ENCODE assay signal across 8 mouse cellular contexts in genomic region chr11:64436412-64436727, GRCm38 (mm10). TPM values are rescaled to one million over a fixed set of nuclear protein-coding genes. Genes with fewer than 3 reads are reported as not detected.
A peak's percentile ranks its signal among the peaks of the same experiment; 100 is the strongest.
DNase-seq lines count a peak whose midpoint lies in the region; ATAC-seq and TF ChIP-seq lines count a peak whose summit lies in the region.

F930015N05Rik (minus strand) TSS chr11:64436653.

- no peaks in the 10 kb centered on the region for H3K9me3 ChIP-seq in neural tube, embryonic 11.5 days (ENCODE audit: control insufficient read depth, low read length)
- H3K9me3 ChIP-seq in limb, embryonic 11.5 days (ENCODE audit: control insufficient read depth, low read length) = no peaks in the 10 kb centered on the region

- peak within 1 kb of the TSS; percentile 62 for H3K4me3 ChIP-seq in neural tube, embryonic 11.5 days (ENCODE audit: low read depth, low read length)
- H3K4me3 ChIP-seq in limb, embryonic 11.5 days (ENCODE audit: low read depth, low read length) = peak within 1 kb of the TSS; percentile 70
- peak within 1 kb of the TSS; percentile 62 for H3K4me3 ChIP-seq in small intestine, adult 2 months (ENCODE audit: low read depth, low read length)

- 0 out of 2 replicates have a peak, but pooled peaks have one; percentile 4 for ATAC-seq in neural tube, embryonic 11.5 days (ENCODE audit: insufficient read depth, low FRiP score, low TSS enrichment)
- no peak; the same call in 1 of the 2 replicates for ATAC-seq in limb, embryonic 11.5 days (ENCODE audit: insufficient number of reproducible peaks, low FRiP score, low TSS enrichment, low read depth)

- H3K27me3 ChIP-seq in neural tube, embryonic 11.5 days (ENCODE audit: control insufficient read depth, insufficient read depth, low read length) = no peaks in the 10 kb centered on the region
- H3K27me3 ChIP-seq in limb, embryonic 11.5 days (ENCODE audit: control insufficient read depth, insufficient read depth, low read length) = 0 out of 2 replicates have a peak, but pooled peaks cover 2% of the 10 kb centered on the region
- peaks cover 20% of the 10 kb centered on the region for H3K27me3 ChIP-seq in small intestine, adult 2 months (ENCODE audit: control insufficient read depth, insufficient read depth, low read length)

- TF ChIP-seq CTCF in small intestine, adult 2 months (IDR thresholded peaks at IDR 0.05; ENCODE audit: extremely low read depth, insufficient read length, insufficient replicate concordance, low read depth, low read length) = no peak

- no peaks in the 10 kb centered on the region for H3K36me3 ChIP-seq in neural tube, embryonic 11.5 days (ENCODE audit: control insufficient read depth, insufficient read depth, low read length)
- no peaks in the 10 kb centered on the region for H3K36me3 ChIP-seq in limb, embryonic 11.5 days (ENCODE audit: control insufficient read depth, insufficient read depth, low read length)
- H3K36me3 ChIP-seq in small intestine, adult 2 months (ENCODE audit: control insufficient read depth, insufficient read depth, low read length) = no peaks in the 10 kb centered on the region

- peak within 1 kb of the TSS; percentile 82 for H3K9ac ChIP-seq in neural tube, embryonic 11.5 days (ENCODE audit: low read length)
- H3K9ac ChIP-seq in limb, embryonic 11.5 days (ENCODE audit: low read length) = peak within 1 kb of the TSS; percentile 91

- DNase-seq in embryo, embryonic 10.5 days (ENCODE audit: low spot score) = peak; percentile 60
- DNase-seq in embryo, embryonic 11 days = no peak
- no peak for DNase-seq in neural tube, embryonic 11.5 days (ENCODE audit: low spot score)
- DNase-seq in neural tube, embryonic 10.5 days (ENCODE audit: extremely low spot score, low spot score) = no peak
- no peak for DNase-seq in limb, embryonic 11.5 days (ENCODE audit: low spot score)
- DNase-seq in cerebellum, adult 8-10 months = no peak
- no peak for DNase-seq in right cerebral cortex, adult 2 months (ENCODE audit: low spot score in 2 of 2)

- peak within 1 kb of the TSS; percentile 97 for H3K4me2 ChIP-seq in neural tube, embryonic 11.5 days (ENCODE audit: low read depth)
- H3K4me2 ChIP-seq in limb, embryonic 11.5 days (ENCODE audit: low read depth, severe bottlenecking) = peak within 1 kb of the TSS; percentile 98

- peak within 1 kb of the TSS; percentile 67 for H3K27ac ChIP-seq in neural tube, embryonic 11.5 days (ENCODE audit: low read depth, low read length)
- peak within 1 kb of the TSS; percentile 23 for H3K27ac ChIP-seq in limb, embryonic 11.5 days (replicated peaks; ENCODE audit: low read depth, low read length)
- peak within 1 kb of the TSS; percentile 51 for H3K27ac ChIP-seq in small intestine, adult 2 months (ENCODE audit: insufficient read depth, low read depth, low read length)

- H3K4me1 ChIP-seq in neural tube, embryonic 11.5 days (ENCODE audit: control insufficient read depth, insufficient read depth, low read length) = 0 out of 2 replicates have a peak, but pooled peaks cover 2% of the 10 kb centered on the region
- H3K4me1 ChIP-seq in limb, embryonic 11.5 days (ENCODE audit: control insufficient read depth, insufficient read depth, low read length) = peaks cover 14% of the 10 kb centered on the region
- peaks cover 5% of the 10 kb centered on the region; the same call in 1 of the 2 replicates for H3K4me1 ChIP-seq in small intestine, adult 2 months (ENCODE audit: control insufficient read depth, insufficient read depth, insufficient read length, low read length)

- under 1% methylated on average over 24 of the region's 24 CpGs for WGBS in neural tube, embryonic 11.5 days
- WGBS in limb, embryonic 11.5 days = under 1% methylated on average over 23 of the region's 24 CpGs
- WGBS in small intestine, adult 2 months = 2% methylated on average over 24 of the region's 24 CpGs

- no peak for TF ChIP-seq POLR2A in small intestine, adult 2 months (IDR thresholded peaks at IDR 0.05; ENCODE audit: low read depth, low read length)

RNA-seq across cellular contexts. Expression of gene F930015N05Rik, which starts in this region (rescaled TPM):
- 1.6 and 1.8 TPM in 2 replicates for polyA plus RNA-seq in neural tube, embryonic 11.5 days (2014; fragmentation: Nextera tagmentation; extraction: Ambion mirVana)
- polyA plus RNA-seq in limb, embryonic 11.5 days (2014; fragmentation: Nextera tagmentation; extraction: Ambion mirVana) = 2.4 and 3.4 TPM in 2 replicates
- polyA plus RNA-seq in small intestine, adult 2 months (2012; rRNA removed) = 0.06 and 0.19 TPM in 2 replicates
